Mouse (Mus musculus) testis, postnatal 14 days (tissue): ENCODE measurements at regions not wholly inside any gene's neighbourhood (a gene's known extent, or its start where the extent isn't known, plus 50 kb on each side); places are given as distances from the start of the nearest gene placed in this dataset.
A peak's percentile ranks its signal among the peaks of the same experiment; 100 is the strongest.
"Not testable (repeated sequence)": the region's sequence is repeated elsewhere in the genome, so short reads cannot be mapped to it uniquely, and the experiment has no call there.

ENCODE experiments used
- DNase-seq: peaks from one replicate; pipeline ENCODE4 v3.0.0; 2021; ENCODE audit warnings: low spot score

- DNase-seq: not testable (repeated sequence)
Measured at GRCm38 (mm10) chr16:3334355-3334754, 256.5 kb upstream of the Olfr161 start.

GRCm38 (mm10) chr16:3343372-3343771 lies 247.5 kb upstream of the Olfr161 start:
- DNase-seq: not testable (repeated sequence)

DNA sequence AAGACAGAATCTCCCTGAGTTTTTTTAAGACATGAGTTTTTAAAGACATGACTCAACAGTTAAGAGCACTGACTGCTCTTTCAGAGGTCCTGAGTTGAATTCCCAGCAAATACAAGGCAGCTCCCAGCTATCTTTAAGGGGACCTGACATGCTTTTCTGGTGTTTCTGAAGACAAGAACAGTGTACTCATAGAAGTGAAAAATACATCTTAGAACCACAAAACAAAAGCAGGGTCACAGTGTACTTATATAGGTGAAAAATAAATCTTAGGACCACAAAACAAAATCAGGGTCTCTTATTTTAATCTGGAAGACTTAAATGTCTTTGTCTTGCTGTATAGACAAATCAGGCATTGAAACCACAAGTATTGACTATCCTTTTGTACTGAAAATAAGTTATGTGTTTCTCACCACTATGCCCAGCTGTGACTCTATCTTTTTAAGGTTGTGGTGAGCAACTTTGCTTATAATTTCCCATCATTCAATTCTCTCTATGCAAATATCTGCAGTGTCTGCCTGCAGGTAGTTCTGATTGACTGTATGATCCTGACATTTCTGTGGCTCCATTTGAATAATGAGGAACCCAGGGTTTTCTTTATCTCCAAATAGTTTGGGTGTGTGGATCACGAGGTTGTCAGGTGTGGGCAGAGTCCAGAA lies 246.0 kb upstream of the Olfr161 start:
- not testable (repeated sequence) for DNase-seq

DNA sequence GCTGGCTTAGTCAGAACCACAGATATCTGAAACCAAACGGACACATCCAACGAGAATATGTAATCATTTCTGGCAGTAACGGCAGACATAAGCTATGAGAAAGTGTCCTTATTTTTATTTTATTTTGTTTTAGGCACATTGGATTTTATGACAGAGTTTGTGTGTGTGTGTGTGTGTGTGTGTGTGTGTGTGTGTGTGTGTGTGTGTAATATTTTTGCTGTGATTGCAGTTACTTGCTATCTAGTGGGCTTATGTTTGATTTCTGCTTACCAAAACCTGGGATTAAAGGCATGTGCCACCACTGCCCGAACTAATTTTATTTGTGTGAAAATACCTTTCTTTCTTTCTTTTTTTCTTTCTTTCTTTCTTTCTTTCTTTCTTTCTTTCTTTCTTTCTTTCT lies 241.5 kb upstream of the Olfr161 start:
- DNase-seq: not testable (repeated sequence)

DNA sequence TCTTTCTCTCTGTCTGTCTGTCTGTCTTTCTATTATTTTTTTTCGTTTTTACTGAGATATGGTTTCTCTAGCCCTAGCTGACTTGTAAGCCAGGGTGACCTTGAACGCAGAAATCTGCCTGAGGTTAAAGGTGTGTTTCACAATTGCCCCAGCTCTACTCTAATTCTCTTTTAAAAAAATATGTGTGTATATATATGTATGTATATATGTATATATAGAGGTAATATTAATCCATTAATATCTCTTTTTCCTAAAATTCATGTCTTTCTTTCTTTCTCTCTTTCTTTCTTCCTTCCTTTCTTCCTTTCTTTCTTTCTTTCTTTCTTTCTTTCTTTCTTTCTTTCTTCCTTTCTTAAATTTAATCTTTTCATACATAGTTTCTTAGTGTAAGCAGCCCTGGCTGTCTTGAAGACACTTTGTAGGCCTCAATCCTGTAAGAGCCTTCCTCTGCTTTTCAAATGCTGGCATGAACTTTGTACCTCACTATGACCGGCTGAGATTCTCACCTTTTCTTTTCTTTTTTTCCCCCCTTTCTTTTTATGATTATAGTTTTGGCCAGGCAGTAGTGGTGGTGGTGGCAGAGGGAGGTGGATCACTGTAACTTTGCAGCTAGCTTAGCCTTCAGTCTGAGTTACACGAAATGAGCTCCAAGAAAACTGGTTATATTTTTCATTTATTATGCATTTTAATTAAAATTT lies 240.8 kb upstream of the Olfr161 start:
- DNase-seq: not testable (repeated sequence)

- DNase-seq: not testable (repeated sequence)
Measured at GRCm38 (mm10) chr16:3350668-3351507, 240.0 kb upstream of the Olfr161 start.

DNA sequence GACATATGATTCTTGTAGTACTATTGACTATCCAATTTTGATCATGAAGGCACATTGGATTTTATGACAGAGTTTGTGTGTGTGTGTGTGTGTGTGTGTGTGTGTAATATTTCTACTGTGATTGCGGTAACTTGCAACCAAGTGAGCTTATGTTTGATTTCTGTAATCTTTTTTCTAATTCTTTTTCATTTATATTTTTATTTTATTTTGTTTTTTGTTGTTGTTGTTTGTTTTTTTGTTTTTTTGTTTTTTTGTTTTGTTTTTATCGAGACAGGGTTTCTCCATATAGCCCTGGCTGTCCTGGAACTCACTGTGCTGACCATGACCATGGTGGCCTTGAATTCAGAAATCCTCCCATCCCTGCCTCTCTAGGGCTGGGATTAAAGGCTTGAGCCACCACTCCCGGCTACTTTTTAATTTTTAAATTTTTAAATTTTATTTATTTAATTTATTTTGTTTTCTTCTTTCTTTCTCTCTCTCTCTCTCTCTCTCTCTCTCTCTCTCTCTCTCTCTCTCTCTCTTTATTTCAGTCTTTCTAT lies 239.3 kb upstream of the Olfr161 start:
- peak; percentile 3 for DNase-seq
